Mouse (Mus musculus): ENCODE measurements around the gene Tango6. TPM values are rescaled to one million over a fixed set of nuclear protein-coding genes. Genes with fewer than 3 reads are reported as not detected.

Gene Tango6
- polyA plus RNA-seq, 1 experiment from 2014 or later: 8.9 TPM

- no peaks in the 10 kb centered on the region for H3K4me1 ChIP-seq (replicated peaks)
- no peak for ATAC-seq (ENCODE audit: insufficient number of reproducible peaks, low FRiP score)
- 40% methylated on average over 3 of the region's 3 CpGs for WGBS
- no peak overlapping the region for H3K27ac ChIP-seq (ENCODE audit: poor library complexity, severe bottlenecking)
- H3K9me3 ChIP-seq (replicated peaks): no peaks in the 10 kb centered on the region
- no peak overlapping the region for H3K4me3 ChIP-seq
- no peaks in the 10 kb centered on the region for H3K27me3 ChIP-seq (replicated peaks)
- 0 out of 2 replicates have a peak, but pooled peaks cover 2% of the 10 kb centered on the region for H3K36me3 ChIP-seq
- H3K4me2 ChIP-seq: no peak overlapping the region
- H3K9ac ChIP-seq: no peak overlapping the region
Measured at GRCm38 (mm10) chr8:106753436-106753835, 70.6 kb downstream of the Tango6 start.

DNA sequence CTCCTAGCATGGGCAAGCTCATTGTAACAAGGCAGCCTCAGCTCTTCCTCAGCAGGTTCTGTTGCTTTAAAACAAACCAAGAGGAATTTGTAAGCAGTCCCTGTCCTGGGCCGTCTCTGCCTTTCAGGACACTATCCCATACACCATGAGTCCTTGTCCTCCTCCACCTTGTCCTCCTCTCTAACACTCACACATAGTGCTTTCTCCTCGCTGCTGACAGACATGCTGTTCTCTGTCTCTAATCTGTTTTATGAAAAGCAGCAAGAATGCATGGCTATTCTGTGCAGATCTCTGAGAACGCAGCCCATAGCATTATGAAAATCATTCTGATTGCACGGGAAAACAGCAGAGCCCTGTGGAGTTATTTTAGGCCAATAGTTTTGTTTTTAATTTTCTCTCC lies 78.4 kb downstream of the Tango6 start:
- H3K4me3 ChIP-seq: no peak overlapping the region
- ATAC-seq (ENCODE audit: insufficient number of reproducible peaks, low FRiP score): no peak
- H3K9ac ChIP-seq: no peak overlapping the region; the same call in 1 of the 2 replicates
- 0 out of 2 replicates have a peak, but pooled peaks cover 2% of the 10 kb centered on the region for H3K36me3 ChIP-seq
- H3K27ac ChIP-seq (ENCODE audit: poor library complexity, severe bottlenecking): no peak overlapping the region
- WGBS: 52% methylated on average over 4 of the region's 4 CpGs
- H3K4me2 ChIP-seq: no peak overlapping the region
- peaks cover 10% of the 10 kb centered on the region for H3K4me1 ChIP-seq (replicated peaks)
- H3K9me3 ChIP-seq (replicated peaks): no peaks in the 10 kb centered on the region
- no peaks in the 10 kb centered on the region for H3K27me3 ChIP-seq (replicated peaks)

GRCm38 (mm10) chr8:106761867-106762523 lies 79.1 kb downstream of the Tango6 start:
- peaks cover 10% of the 10 kb centered on the region for H3K4me1 ChIP-seq (replicated peaks)
- H3K27me3 ChIP-seq (replicated peaks): no peaks in the 10 kb centered on the region
- no peak overlapping the region for H3K9ac ChIP-seq
- no peak overlapping the region for H3K4me3 ChIP-seq
- 0 out of 2 replicates have a peak, but pooled peaks cover 2% of the 10 kb centered on the region for H3K36me3 ChIP-seq
- 51% methylated on average over 7 of the region's 7 CpGs for WGBS
- no peak for ATAC-seq (ENCODE audit: insufficient number of reproducible peaks, low FRiP score)
- H3K27ac ChIP-seq (ENCODE audit: poor library complexity, severe bottlenecking): no peak overlapping the region
- H3K4me2 ChIP-seq: no peak overlapping the region
- H3K9me3 ChIP-seq (replicated peaks): no peaks in the 10 kb centered on the region

DNA sequence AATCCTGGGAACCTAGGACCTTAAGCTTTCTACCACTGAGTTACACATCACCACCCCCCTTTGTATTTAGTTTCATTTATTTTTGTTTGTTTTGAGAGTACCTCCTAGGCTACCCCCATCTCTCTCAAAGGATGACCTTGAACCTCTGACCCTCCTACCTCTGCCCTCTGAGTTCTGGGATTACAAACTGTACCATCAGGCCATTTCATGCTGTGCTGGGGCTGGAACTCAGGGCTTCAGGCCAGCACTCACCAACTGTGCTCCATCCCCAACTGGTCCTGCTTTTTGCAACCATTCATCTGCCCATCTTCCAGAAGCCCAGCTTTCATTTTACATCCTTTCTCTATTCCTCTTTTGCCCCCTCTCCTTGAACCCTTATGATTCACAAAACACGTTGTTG lies 81.7 kb downstream of the Tango6 start:
- no peak for ATAC-seq (ENCODE audit: insufficient number of reproducible peaks, low FRiP score)

DNA sequence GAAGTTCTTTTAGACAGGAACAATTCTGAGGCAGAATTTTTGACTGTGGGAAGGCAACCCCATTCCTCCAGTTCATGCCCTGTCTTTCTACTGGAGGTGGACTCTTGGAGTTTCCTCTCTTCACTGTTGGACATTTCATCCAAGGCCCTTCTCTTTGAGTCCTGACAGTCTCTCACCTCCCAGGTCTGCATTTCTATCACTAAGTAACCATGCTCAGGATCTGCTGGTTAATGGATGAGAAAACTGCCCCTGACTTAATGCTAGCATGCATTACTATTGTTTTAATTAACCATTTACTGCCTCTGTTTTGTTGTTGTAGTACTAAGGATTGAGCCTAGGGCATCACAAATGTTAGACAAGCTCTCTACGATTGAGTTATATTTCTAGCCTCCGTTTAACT lies 82.7 kb downstream of the Tango6 start:
- no peak overlapping the region for H3K27ac ChIP-seq (ENCODE audit: poor library complexity, severe bottlenecking)
- H3K9ac ChIP-seq: no peak overlapping the region
- peaks cover 3% of the 10 kb centered on the region; the same call in 1 of the 2 replicates for H3K9me3 ChIP-seq (replicated peaks)
- H3K4me2 ChIP-seq: no peak overlapping the region
- WGBS: 94% methylated on average over 2 of the region's 2 CpGs
- no peak for ATAC-seq (ENCODE audit: insufficient number of reproducible peaks, low FRiP score)
- no peak overlapping the region for H3K4me3 ChIP-seq
- no peaks in the 10 kb centered on the region for H3K27me3 ChIP-seq (replicated peaks)
- peaks cover 10% of the 10 kb centered on the region for H3K4me1 ChIP-seq (replicated peaks)
- no peaks in the 10 kb centered on the region for H3K36me3 ChIP-seq

More for the DNA sequence above, 81.7 kb downstream of the Tango6 start:
- peaks cover 3% of the 10 kb centered on the region; the same call in 1 of the 2 replicates for H3K9me3 ChIP-seq (replicated peaks)
- H3K4me1 ChIP-seq (replicated peaks): peaks cover 10% of the 10 kb centered on the region
- H3K4me2 ChIP-seq: no peak overlapping the region
- H3K36me3 ChIP-seq: no peaks in the 10 kb centered on the region
- 85% methylated on average over 1 of the region's 1 CpGs for WGBS
- no peak overlapping the region for H3K9ac ChIP-seq
- H3K4me3 ChIP-seq: no peak overlapping the region
- H3K27me3 ChIP-seq (replicated peaks): no peaks in the 10 kb centered on the region
- H3K27ac ChIP-seq (ENCODE audit: poor library complexity, severe bottlenecking): no peak overlapping the region

GRCm38 (mm10) chr8:106766736-106767135 lies 83.9 kb downstream of the Tango6 start:
- WGBS: 90% methylated on average over 5 of the region's 5 CpGs
- Histone ChIP-seq H3K4me1 (replicated peaks) (peaks cover 3% of the 10 kb centered on the region; the same call in 1 of the 2 replicates), H3K36me3 (no peaks in the 10 kb centered on the region), H3K9me3 (replicated peaks) (peaks cover 3% of the 10 kb centered on the region; the same call in 1 of the 2 replicates), H3K27ac (ENCODE audit: poor library complexity, severe bottlenecking) (no peak overlapping the region), H3K27me3 (replicated peaks) (no peaks in the 10 kb centered on the region), H3K4me2 (no peak overlapping the region), H3K4me3 (no peak overlapping the region), H3K9ac (no peak overlapping the region)
- ATAC-seq (ENCODE audit: insufficient number of reproducible peaks, low FRiP score): no peak

GRCm38 (mm10) chr8:106769147-106769805 lies 86.4 kb downstream of the Tango6 start:
- no peak overlapping the region for H3K4me3 ChIP-seq
- H3K9ac ChIP-seq: no peak overlapping the region
- 77% methylated on average over 13 of the region's 13 CpGs for WGBS
- H3K4me2 ChIP-seq: no peak overlapping the region
- H3K27me3 ChIP-seq (replicated peaks): no peaks in the 10 kb centered on the region
- H3K4me1 ChIP-seq (replicated peaks): no peaks in the 10 kb centered on the region
- no peak for ATAC-seq (ENCODE audit: insufficient number of reproducible peaks, low FRiP score)
- H3K27ac ChIP-seq (ENCODE audit: poor library complexity, severe bottlenecking): no peak overlapping the region
- H3K36me3 ChIP-seq: no peaks in the 10 kb centered on the region
- H3K9me3 ChIP-seq (replicated peaks): peaks cover 3% of the 10 kb centered on the region; the same call in 1 of the 2 replicates

GRCm38 (mm10) chr8:106770596-106771179 lies 87.8 kb downstream of the Tango6 start:
- Histone ChIP-seq H3K9ac (no peak overlapping the region), H3K27me3 (replicated peaks) (no peaks in the 10 kb centered on the region), H3K4me3 (no peak overlapping the region), H3K36me3 (no peaks in the 10 kb centered on the region), H3K4me1 (replicated peaks) (no peaks in the 10 kb centered on the region), H3K4me2 (no peak overlapping the region), H3K27ac (ENCODE audit: poor library complexity, severe bottlenecking) (no peak overlapping the region), H3K9me3 (replicated peaks) (peaks cover 3% of the 10 kb centered on the region; the same call in 1 of the 2 replicates)
- WGBS: 83% methylated on average over 9 of the region's 9 CpGs
- no peak for ATAC-seq (ENCODE audit: insufficient number of reproducible peaks, low FRiP score)

DNA sequence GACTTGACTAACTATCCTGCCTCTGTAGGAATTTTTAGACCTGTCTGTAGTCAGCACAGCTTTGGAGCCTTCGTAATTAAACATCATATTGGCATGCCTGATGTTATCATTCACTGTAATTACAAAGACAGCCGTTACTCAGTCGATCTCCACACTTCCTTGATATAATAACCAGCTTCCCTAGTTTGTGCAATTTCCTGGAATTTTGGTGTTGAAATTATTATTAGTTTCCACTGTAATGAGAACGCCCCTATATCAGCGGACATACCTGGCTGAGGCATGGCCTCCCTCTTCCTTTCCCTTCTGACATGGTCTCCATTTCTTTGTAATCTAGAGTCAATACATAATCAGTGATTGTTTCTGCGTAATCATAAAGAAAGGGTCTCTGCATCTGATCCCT lies 89.2 kb downstream of the Tango6 start:
- Histone ChIP-seq H3K9me3 (replicated peaks) (peaks cover 3% of the 10 kb centered on the region; the same call in 1 of the 2 replicates), H3K9ac (no peak overlapping the region), H3K4me2 (no peak overlapping the region), H3K27me3 (replicated peaks) (no peaks in the 10 kb centered on the region), H3K4me1 (replicated peaks) (no peaks in the 10 kb centered on the region), H3K4me3 (no peak overlapping the region), H3K27ac (ENCODE audit: poor library complexity, severe bottlenecking) (no peak overlapping the region), H3K36me3 (no peaks in the 10 kb centered on the region)
- ATAC-seq (ENCODE audit: insufficient number of reproducible peaks, low FRiP score): no peak
- WGBS: 76% methylated on average over 6 of the region's 6 CpGs

DNA sequence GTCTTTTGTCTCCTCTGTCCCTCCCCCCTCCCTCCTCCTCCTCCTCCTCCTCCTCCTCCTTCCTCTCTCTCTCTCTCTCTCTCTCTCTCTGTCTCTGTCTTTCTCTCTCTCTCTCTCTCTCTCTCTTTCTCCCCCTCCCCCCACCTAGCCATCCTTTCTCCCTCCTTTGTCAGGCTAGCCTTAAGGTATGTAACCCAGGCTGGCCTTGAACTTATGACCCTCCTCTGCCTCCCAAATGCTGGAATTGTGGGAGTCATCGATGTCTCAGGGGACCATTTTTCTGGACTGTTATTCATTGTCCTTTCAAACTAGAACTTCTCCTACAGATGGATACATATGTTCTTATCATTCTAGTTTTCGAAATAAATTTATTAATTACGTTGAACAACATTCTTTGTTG lies 89.6 kb downstream of the Tango6 start:
- Histone ChIP-seq H3K4me3 (no peak overlapping the region), H3K9ac (no peak overlapping the region), H3K9me3 (replicated peaks) (peaks cover 3% of the 10 kb centered on the region; the same call in 1 of the 2 replicates), H3K4me2 (no peak overlapping the region), H3K27me3 (replicated peaks) (no peaks in the 10 kb centered on the region), H3K36me3 (no peaks in the 10 kb centered on the region), H3K27ac (ENCODE audit: poor library complexity, severe bottlenecking) (no peak overlapping the region), H3K4me1 (replicated peaks) (no peaks in the 10 kb centered on the region)
- ATAC-seq (ENCODE audit: insufficient number of reproducible peaks, low FRiP score): no peak
- WGBS: 89% methylated on average over 3 of the region's 3 CpGs

DNA sequence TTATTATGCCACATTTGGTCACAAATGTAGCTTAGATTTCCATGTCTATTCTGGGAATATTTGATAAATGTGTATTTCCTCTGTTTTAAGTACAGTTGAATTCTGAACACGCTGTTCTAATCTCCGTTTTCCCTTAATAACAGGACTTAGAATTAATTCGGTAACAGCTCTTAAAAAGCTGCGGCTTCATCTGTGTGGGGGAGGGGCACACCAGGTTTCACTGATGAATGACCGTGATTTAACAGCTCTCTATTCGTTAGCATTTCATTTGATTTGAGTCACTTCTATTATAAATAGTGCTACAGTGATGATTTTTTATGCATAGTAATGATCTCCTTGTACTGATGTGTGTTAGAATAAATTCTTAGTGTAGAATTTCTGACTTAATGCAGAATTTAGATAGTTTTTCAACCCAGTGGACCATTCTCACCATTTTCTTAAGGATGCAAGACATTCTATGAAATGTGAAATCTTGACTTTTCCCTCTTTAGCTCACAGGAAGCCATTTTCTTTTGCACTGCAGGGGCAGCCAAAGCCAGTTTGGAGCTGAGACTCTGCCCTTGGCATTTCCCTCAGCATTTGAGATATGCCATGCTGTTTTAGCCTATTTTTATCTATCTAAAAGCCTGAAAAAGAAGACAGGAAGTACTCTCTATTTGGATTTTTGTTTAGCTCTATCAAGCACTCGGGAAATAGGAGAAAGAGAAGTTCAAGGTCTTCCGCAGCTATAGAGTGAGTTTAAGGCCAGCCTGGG lies 91.9 kb downstream of the Tango6 start:
- no peak overlapping the region for H3K27ac ChIP-seq (ENCODE audit: poor library complexity, severe bottlenecking)
- H3K4me2 ChIP-seq: no peak overlapping the region
- H3K36me3 ChIP-seq: no peaks in the 10 kb centered on the region
- no peaks in the 10 kb centered on the region for H3K9me3 ChIP-seq (replicated peaks)
- no peaks in the 10 kb centered on the region for H3K4me1 ChIP-seq (replicated peaks)
- H3K27me3 ChIP-seq (replicated peaks): no peaks in the 10 kb centered on the region
- H3K9ac ChIP-seq: no peak overlapping the region
- 82% methylated on average over 8 of the region's 8 CpGs for WGBS
- no peak overlapping the region for H3K4me3 ChIP-seq
- ATAC-seq (ENCODE audit: insufficient number of reproducible peaks, low FRiP score): no peak
